Mouse (Mus musculus): ENCODE measurements at regions not wholly inside any gene's neighbourhood (a gene's known extent, or its start where the extent isn't known, plus 50 kb on each side); places are given as distances from the start of the nearest gene placed in this dataset.
A peak's percentile ranks its signal among the peaks of the same experiment; 100 is the strongest.

- Histone ChIP-seq H3K4me2 (ENCODE audit: low read depth, low read length) (no peak overlapping the region), H3K4me1 (ENCODE audit: control insufficient read depth, insufficient read depth) (no peaks in the 10 kb centered on the region; the same call in 1 of the 2 replicates), H3K27ac (ENCODE audit: low read depth) (0 out of 2 replicates have a peak overlapping the region, but pooled peaks have one; percentile 9), H3K27me3 (ENCODE audit: control insufficient read depth, insufficient read depth, low read length) (no peaks in the 10 kb centered on the region), H3K36me3 (replicated peaks; ENCODE audit: control insufficient read depth, insufficient read depth, low read length) (no peaks in the 10 kb centered on the region), H3K4me3 (ENCODE audit: low read depth, low read length) (no peak overlapping the region), H3K9ac (replicated peaks; ENCODE audit: low read depth, low read length) (no peak overlapping the region), H3K9me3 (replicated peaks; ENCODE audit: control insufficient read depth, low read length) (no peaks in the 10 kb centered on the region)
- DNase-seq (ENCODE audit: low spot score) (no peak), ATAC-seq (ENCODE audit: insufficient read depth, low read depth) (no peak)
- no peak for TF ChIP-seq EP300 (IDR thresholded peaks at IDR 0.05; ENCODE audit: low read depth)
- no peak for TF ChIP-seq CTCF (IDR thresholded peaks at IDR 0.05; ENCODE audit: low read depth)
- WGBS, result 22% methylated on average over 1 of the region's 1 CpGs
Observed at GRCm38 (mm10) chr7:142600400-142600799, 66.2 kb downstream of the Igf2 start.
